Mouse (Mus musculus) midbrain, embryonic 12.5 days (tissue): ENCODE measurements around the gene Pxt1. TPM values are rescaled to one million over a fixed set of nuclear protein-coding genes. Genes with fewer than 3 reads are reported as not detected.
"Not testable (repeated sequence)": the region's sequence is repeated elsewhere in the genome, so short reads cannot be mapped to it uniquely, and the experiment has no call there.

Experiments used
- ATAC-seq: fragments of 200-750 bp; cut with Nextera tagmentation; 2 replicates; pipeline ENCODE4 v1.8.0; 2017; ENCODE audit warnings: low read depth, moderate TSS enrichment, moderate library complexity; ENCODE audit not compliant: low FRiP score
- H3K27ac ChIP-seq: fragments of 300-500 bp; sonication (generic); replicated peaks from 2 replicates; pipeline ENCODE4 v1.5.1; 2016; ENCODE audit warnings: mild to moderate bottlenecking
- H3K27me3 ChIP-seq: fragments of 300-500 bp; sonication (generic); 2 replicates; pipeline ENCODE4 v1.6.1; 2016; ENCODE audit warnings: mild to moderate bottlenecking
- H3K36me3 ChIP-seq: fragments of 300-500 bp; sonication (generic); 2 replicates; pipeline ENCODE4 v1.6.1; 2016
- H3K4me1 ChIP-seq: fragments of 300-500 bp; sonication (generic); 2 replicates; pipeline ENCODE4 v1.6.1; 2016
- H3K4me2 ChIP-seq: fragments of 300-500 bp; sonication (generic); replicated peaks from 2 replicates; pipeline ENCODE4 v1.6.1; 2016; ENCODE audit warnings: mild to moderate bottlenecking, moderate library complexity
- H3K4me3 ChIP-seq: fragments of 300-500 bp; sonication (generic); 2 replicates; pipeline ENCODE4 v1.5.1; 2016; ENCODE audit warnings: mild to moderate bottlenecking
- H3K9ac ChIP-seq: fragments of 300-500 bp; sonication (generic); replicated peaks from 2 replicates; pipeline ENCODE4 v1.6.1; 2016; ENCODE audit warnings: mild to moderate bottlenecking, moderate library complexity
- H3K9me3 ChIP-seq: fragments of 300-500 bp; sonication (generic); 2 replicates; pipeline ENCODE4 v1.6.1; 2016; ENCODE audit warnings: mild to moderate bottlenecking
- WGBS: fragments of 180-500 bp; shearing (Covaris S2); methylation state at CpG from one replicate; pipeline ENCODE4 v1.1.7; 2016; 5-methylcytosine and 5-hydroxymethylcytosine counted together
- polyA plus RNA-seq: library from polyadenylated mRNA; unstranded; fragments of >200 nt; fragmentation: Nextera tagmentation; extraction: Ambion mirVana; gene quantifications from 2 replicates; pipeline ENCODE4 v1.2.1, GENCODE M21; 2016

Gene Pxt1
- polyA plus RNA-seq: 0.30 TPM in 1 of 2 replicates, not detected in the other

DNA sequence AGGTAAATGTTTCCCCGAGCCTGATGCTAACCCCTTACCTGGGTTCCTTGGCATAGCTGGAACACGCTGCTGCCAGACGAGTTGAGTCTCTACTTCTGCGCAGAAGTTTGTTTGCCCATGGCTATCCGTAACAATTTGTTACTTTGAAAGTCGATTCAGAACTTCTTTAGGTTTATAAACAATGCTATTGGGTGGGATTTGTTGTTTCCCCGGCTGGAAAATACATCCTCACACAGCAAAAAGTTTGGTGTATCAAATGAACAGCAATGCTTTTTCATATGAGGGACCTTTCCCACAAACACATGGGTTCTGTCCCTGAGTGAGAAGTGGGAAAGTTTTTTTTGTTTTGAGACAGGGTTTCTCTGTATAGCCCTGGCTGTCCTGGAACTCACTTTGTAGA, at the start of gene Pxt1:
Pxt1 (minus strand) TSS at position 101 of the 400 bp plus-strand sequence.
- Histone ChIP-seq H3K36me3 (no peaks in the 10 kb centered on the region), H3K4me2 (no peak within 1 kb of the TSS), H3K27me3 (no peaks in the 10 kb centered on the region), H3K4me3 (no peak within 1 kb of the TSS), H3K27ac (no peak within 1 kb of the TSS), H3K4me1 (no peaks in the 10 kb centered on the region), H3K9ac (no peak within 1 kb of the TSS), H3K9me3 (peaks cover 6% of the 10 kb centered on the region; the same call in 1 of the 2 replicates)
- no peak for ATAC-seq
- WGBS: 88% methylated on average over 7 of the region's 7 CpGs

DNA sequence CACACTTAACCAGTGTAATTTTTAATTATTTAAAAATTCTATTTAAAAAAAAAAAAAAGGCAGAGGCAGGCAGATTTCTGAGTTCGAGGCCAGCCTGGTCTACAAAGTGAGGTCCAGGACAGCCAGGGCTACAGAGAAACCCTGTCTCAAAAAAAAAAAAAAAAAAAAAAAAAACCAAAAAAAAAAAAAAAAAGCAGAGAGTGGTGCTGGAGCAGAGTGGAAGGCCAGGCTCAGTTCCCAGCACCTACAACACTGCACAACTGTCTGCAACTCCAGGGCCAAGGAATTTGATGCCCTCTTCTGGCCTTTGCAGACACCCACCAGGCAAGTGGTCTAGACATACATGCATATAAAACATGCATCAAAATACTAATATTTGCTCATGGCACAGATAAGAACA, 49.4 kb upstream of the Pxt1 start:
- not testable (repeated sequence) for H3K4me1 ChIP-seq, H3K4me2 ChIP-seq, ATAC-seq, H3K4me3 ChIP-seq, H3K9ac ChIP-seq, H3K27me3 ChIP-seq, H3K9me3 ChIP-seq, H3K27ac ChIP-seq
- H3K36me3 ChIP-seq: peaks cover 62% of the 10 kb centered on the region
- WGBS: 100% methylated on average over 1 of the region's 1 CpGs

DNA sequence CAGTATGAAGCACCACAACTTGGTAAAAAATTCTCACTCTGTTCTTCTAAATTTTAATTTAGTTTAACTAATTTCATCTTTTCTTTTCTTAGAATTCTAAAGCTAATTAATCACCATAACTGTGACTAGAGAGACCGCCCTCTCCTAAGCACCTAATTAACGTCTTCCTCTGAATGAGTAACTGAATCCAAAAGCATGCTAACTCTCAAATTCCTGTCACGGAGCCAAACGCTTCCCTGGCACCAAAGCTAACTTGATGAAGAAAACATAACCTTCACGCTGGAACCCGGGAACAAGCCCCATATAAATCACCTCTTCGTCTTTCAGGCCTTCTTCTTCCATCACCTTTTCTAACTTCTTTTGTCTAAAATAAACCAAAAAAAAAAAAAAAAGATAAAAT, 48.5 kb upstream of the Pxt1 start:
- H3K4me3 ChIP-seq: no peak overlapping the region
- H3K36me3 ChIP-seq: peaks cover 63% of the 10 kb centered on the region

DNA sequence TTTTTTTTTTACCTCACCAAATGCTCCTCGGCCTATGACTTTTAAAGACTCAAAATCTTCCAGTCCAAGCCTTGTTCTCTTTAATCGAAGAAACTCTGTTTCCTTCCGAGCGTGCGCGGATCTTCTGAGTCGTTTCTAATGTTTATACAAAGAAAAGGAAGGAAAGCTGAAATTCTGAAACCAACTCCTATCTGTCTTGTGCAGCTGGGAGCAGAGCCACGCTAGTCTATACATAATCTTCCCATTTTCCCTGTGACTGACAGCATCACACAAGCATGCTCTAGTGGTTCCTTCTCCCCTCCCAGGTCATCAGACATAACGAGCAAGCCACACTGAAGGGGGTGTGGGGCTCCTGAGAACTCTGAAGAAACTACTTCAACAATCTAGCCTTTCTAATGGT, 47.6 kb upstream of the Pxt1 start:
- Histone ChIP-seq H3K36me3 (peaks cover 65% of the 10 kb centered on the region), H3K9me3 (no peaks in the 10 kb centered on the region), H3K4me2 (no peak overlapping the region), H3K4me1 (no peaks in the 10 kb centered on the region), H3K4me3 (no peak overlapping the region), H3K9ac (no peak overlapping the region), H3K27ac (no peak overlapping the region), H3K27me3 (no peaks in the 10 kb centered on the region)
- WGBS: 92% methylated on average over 9 of the region's 9 CpGs
- no peak for ATAC-seq

More for the DNA sequence above, 48.5 kb upstream of the Pxt1 start:
- no peaks in the 10 kb centered on the region for H3K4me1 ChIP-seq
- WGBS: 88% methylated on average over 7 of the region's 7 CpGs
- H3K27ac ChIP-seq: no peak overlapping the region
- no peak overlapping the region for H3K4me2 ChIP-seq
- no peak for ATAC-seq
- no peaks in the 10 kb centered on the region for H3K9me3 ChIP-seq
- H3K27me3 ChIP-seq: no peaks in the 10 kb centered on the region
- H3K9ac ChIP-seq: no peak overlapping the region

DNA sequence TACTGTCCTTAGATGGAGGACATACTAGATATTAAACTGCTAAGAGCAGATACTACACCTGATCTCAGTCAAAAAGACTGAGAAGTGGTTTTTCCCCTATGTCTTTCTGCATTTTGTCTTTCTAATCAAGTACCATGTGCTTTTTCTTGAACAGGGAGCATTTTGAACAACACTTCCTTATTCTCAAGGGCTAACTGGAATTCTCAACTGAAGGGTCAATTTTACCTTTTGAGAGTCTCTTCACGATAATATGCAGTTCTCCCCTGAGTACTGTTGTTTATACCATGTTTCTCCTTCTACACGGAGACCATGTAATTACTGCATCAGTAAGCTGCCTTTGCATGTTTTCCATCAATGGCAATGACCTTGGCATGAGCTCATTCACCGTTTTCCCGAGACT, 46.4 kb upstream of the Pxt1 start:
- peaks cover 72% of the 10 kb centered on the region for H3K36me3 ChIP-seq
- no peak overlapping the region for H3K27ac ChIP-seq
- WGBS: 90% methylated on average over 4 of the region's 4 CpGs
- no peaks in the 10 kb centered on the region for H3K27me3 ChIP-seq
- no peak for ATAC-seq
- H3K4me1 ChIP-seq: no peaks in the 10 kb centered on the region
- H3K9ac ChIP-seq: no peak overlapping the region
- no peak overlapping the region for H3K4me3 ChIP-seq
- no peak overlapping the region for H3K4me2 ChIP-seq
- H3K9me3 ChIP-seq: no peaks in the 10 kb centered on the region

GRCm38 (mm10) chr17:28988996-28989395, 45.4 kb upstream of the Pxt1 start:
- no peaks in the 10 kb centered on the region for H3K4me1 ChIP-seq
- 75% methylated on average over 3 of the region's 3 CpGs for WGBS
- no peaks in the 10 kb centered on the region for H3K27me3 ChIP-seq
- no peak overlapping the region for H3K4me3 ChIP-seq
- H3K4me2 ChIP-seq: no peak overlapping the region
- no peaks in the 10 kb centered on the region for H3K9me3 ChIP-seq
- H3K27ac ChIP-seq: no peak overlapping the region
- peaks cover 72% of the 10 kb centered on the region for H3K36me3 ChIP-seq
- no peak for ATAC-seq
- H3K9ac ChIP-seq: no peak overlapping the region

DNA sequence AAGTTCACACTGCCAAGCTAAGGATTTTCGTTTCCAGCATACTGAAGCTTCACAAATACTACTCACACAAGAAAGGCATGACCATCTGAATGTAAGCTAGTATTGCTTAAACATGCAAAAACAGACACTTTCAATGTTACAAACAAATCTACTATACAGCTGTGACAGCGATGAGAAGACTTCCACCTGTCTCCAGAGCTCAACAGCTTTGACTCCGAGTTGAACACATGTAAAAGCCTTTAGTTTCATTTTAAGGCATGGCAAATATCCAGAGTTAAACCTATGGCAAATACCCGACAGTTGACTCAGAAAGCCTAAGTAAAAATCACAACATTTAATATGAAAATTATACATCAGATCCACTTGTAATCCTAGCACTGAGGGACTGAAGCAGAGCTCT, 44.7 kb upstream of the Pxt1 start:
- 91% methylated on average over 4 of the region's 4 CpGs for WGBS
- no peaks in the 10 kb centered on the region for H3K4me1 ChIP-seq
- H3K27me3 ChIP-seq: no peaks in the 10 kb centered on the region
- no peak overlapping the region for H3K4me3 ChIP-seq
- H3K9me3 ChIP-seq: no peaks in the 10 kb centered on the region
- ATAC-seq: no peak
- no peak overlapping the region for H3K9ac ChIP-seq
- peaks cover 77% of the 10 kb centered on the region for H3K36me3 ChIP-seq
- H3K4me2 ChIP-seq: no peak overlapping the region
- H3K27ac ChIP-seq: no peak overlapping the region

- H3K36me3 ChIP-seq: peaks cover 83% of the 10 kb centered on the region
- no peak overlapping the region for H3K9ac ChIP-seq
- WGBS: 73% methylated on average over 4 of the region's 4 CpGs
- no peak overlapping the region for H3K4me3 ChIP-seq
- no peaks in the 10 kb centered on the region for H3K27me3 ChIP-seq
- no peak overlapping the region for H3K27ac ChIP-seq
- no peak overlapping the region for H3K4me2 ChIP-seq
- no peak for ATAC-seq
- H3K9me3 ChIP-seq: no peaks in the 10 kb centered on the region
- no peaks in the 10 kb centered on the region for H3K4me1 ChIP-seq
Observed at GRCm38 (mm10) chr17:28987713-28988112, 44.1 kb upstream of the Pxt1 start.

DNA sequence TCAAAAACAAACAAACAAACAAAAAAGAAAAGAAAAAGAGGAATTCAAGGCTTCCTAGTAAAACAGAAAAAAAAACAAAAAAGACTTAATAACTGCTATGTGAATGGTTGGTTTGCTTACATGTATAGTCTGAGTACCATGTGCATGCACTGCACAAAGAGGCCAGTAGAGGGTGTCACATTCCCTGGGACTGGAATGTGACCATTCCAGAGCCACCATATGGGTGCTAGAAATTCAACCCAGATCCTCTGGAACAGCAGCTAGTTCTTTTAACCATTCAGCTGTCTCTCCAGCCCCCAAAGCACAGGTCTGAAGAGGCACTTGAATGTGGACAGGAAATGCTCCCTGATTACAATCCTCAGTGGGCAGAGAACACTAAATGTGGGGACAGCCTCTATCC, 43.2 kb upstream of the Pxt1 start:
- Histone ChIP-seq H3K9me3 (no peaks in the 10 kb centered on the region), H3K9ac (no peak overlapping the region), H3K4me2 (no peak overlapping the region), H3K27me3 (no peaks in the 10 kb centered on the region), H3K36me3 (peaks cover 88% of the 10 kb centered on the region), H3K4me1 (no peaks in the 10 kb centered on the region), H3K4me3 (no peak overlapping the region), H3K27ac (no peak overlapping the region)
- no peak for ATAC-seq

DNA sequence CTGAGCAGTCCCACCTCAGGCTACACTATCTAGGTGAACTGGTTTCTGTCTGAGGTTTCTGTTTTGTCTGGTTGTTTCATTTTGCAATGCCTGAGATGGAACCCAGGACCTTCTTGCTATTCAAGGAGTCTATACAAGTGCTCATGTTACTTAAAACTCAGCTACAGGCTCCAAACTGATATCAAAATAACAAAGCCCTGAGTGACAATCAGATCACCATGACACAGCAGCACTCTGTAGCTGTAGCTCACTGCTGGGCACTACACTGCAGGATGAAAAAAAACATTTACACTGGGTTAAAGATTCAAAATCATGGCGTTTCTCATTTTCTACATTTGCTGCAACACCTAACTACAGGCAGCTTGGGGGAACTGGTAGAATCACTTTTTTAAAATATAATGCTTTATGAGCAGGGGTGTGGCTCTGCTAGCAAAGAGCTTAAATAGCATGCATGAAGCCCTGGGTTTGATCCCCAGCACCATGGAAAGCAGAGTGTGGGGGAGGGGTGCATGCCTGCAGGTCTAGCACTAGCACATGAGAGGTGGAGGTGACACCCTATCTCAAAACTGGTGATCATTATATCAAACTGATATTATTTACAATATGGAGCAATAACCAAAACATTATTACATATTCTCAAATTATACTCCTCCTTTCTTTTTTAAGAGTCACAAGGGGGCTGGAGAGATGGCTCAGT, 41.2 kb upstream of the Pxt1 start:
- Histone ChIP-seq H3K4me2 (no peak overlapping the region), H3K27ac (no peak overlapping the region), H3K9me3 (no peaks in the 10 kb centered on the region), H3K4me1 (no peaks in the 10 kb centered on the region), H3K9ac (no peak overlapping the region), H3K27me3 (no peaks in the 10 kb centered on the region), H3K4me3 (no peak overlapping the region), H3K36me3 (peaks cover 82% of the 10 kb centered on the region)
- ATAC-seq: no peak
- WGBS: 91% methylated on average over 1 of the region's 1 CpGs

DNA sequence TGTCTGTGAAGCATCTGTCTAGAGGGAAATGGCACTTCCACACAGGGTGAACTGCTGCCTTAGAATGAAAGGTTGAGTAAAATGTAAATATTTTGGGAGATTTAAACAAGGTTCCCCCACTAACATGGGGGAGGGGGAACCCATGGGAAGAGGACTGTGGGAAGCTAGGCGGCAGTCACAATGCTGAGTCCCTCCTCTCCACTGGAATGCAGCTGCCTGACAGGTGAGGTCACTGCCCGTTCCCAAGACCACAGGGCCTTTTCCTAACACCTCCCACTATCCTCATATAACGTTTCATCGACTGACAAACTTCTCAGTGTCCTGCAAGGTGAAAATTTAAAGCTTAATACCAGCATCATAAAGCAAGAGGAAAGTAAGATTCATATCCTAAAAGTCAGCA, 39.0 kb upstream of the Pxt1 start:
- Histone ChIP-seq H3K4me3 (no peak overlapping the region), H3K4me2 (no peak overlapping the region), H3K9me3 (no peaks in the 10 kb centered on the region), H3K36me3 (peaks cover 79% of the 10 kb centered on the region), H3K4me1 (no peaks in the 10 kb centered on the region), H3K27me3 (no peaks in the 10 kb centered on the region), H3K27ac (no peak overlapping the region), H3K9ac (no peak overlapping the region)
- 63% methylated on average over 4 of the region's 4 CpGs for WGBS
- ATAC-seq: no peak

GRCm38 (mm10) chr17:28981081-28981480, 37.4 kb upstream of the Pxt1 start:
- no peak overlapping the region; the same call in 1 of the 2 replicates for H3K27ac ChIP-seq
- H3K9ac ChIP-seq: no peak overlapping the region
- no peaks in the 10 kb centered on the region for H3K9me3 ChIP-seq
- ATAC-seq: no peak
- no peak overlapping the region for H3K4me2 ChIP-seq
- H3K36me3 ChIP-seq: peaks cover 78% of the 10 kb centered on the region
- H3K4me1 ChIP-seq: no peaks in the 10 kb centered on the region
- H3K27me3 ChIP-seq: no peaks in the 10 kb centered on the region
- H3K4me3 ChIP-seq: no peak overlapping the region
- 87% methylated on average over 4 of the region's 4 CpGs for WGBS

- H3K36me3 ChIP-seq: peaks cover 86% of the 10 kb centered on the region
- no peaks in the 10 kb centered on the region for H3K4me1 ChIP-seq
- no peak overlapping the region for H3K9ac ChIP-seq
- H3K27me3 ChIP-seq: no peaks in the 10 kb centered on the region
- 95% methylated on average over 4 of the region's 4 CpGs for WGBS
- H3K27ac ChIP-seq: no peak overlapping the region
- H3K4me3 ChIP-seq: no peak overlapping the region
- no peak overlapping the region for H3K4me2 ChIP-seq
- ATAC-seq: no peak
- H3K9me3 ChIP-seq: no peaks in the 10 kb centered on the region
Observed at GRCm38 (mm10) chr17:28979091-28979490, 35.5 kb upstream of the Pxt1 start.
